Mouse (Mus musculus) liver, embryonic 11.5 days (tissue): ENCODE data around the gene Chpf. TPM values are rescaled to one million over a fixed set of nuclear protein-coding genes. Genes with fewer than 3 reads are reported as not detected.

Experiments
- ATAC-seq: fragments of 200-750 bp; cut with Nextera tagmentation; replicated peaks from 2 replicates; pipeline ENCODE4 v1.8.0; 2017; ENCODE audit warnings: moderate number of reproducible peaks, mild to moderate bottlenecking, moderate TSS enrichment, moderate library complexity; ENCODE audit not compliant: low FRiP score
- DNase-seq: peaks from one replicate; pipeline ENCODE4 v3.0.0-alpha.2; 2017; ENCODE audit warnings: low spot score
- H3K27ac ChIP-seq: fragments of 300-500 bp; sonication (generic); 2 replicates; pipeline ENCODE4 v1.5.1; 2014; ENCODE audit warnings: mild to moderate bottlenecking, low read depth, low read length, control low read depth
- H3K27me3 ChIP-seq: fragments of 300-500 bp; sonication (generic); replicated peaks from 2 replicates; pipeline ENCODE4 v1.6.1; 2014; ENCODE audit warnings: low read length, mixed read lengths; ENCODE audit not compliant: control insufficient read depth, insufficient read depth
- H3K36me3 ChIP-seq: fragments of 300-500 bp; sonication (generic); 2 replicates; pipeline ENCODE4 v1.6.1; 2014; ENCODE audit warnings: mild to moderate bottlenecking, low read length, moderate library complexity, mixed read lengths; ENCODE audit not compliant: control insufficient read depth, insufficient read depth
- H3K4me1 ChIP-seq: fragments of 300-500 bp; sonication (generic); replicated peaks from 2 replicates; pipeline ENCODE4 v1.6.1; 2014; ENCODE audit warnings: low read length, mixed read lengths; ENCODE audit not compliant: control insufficient read depth, insufficient read depth
- H3K4me2 ChIP-seq: fragments of 300-500 bp; sonication (generic); 2 replicates; pipeline ENCODE4 v1.6.1; 2014; ENCODE audit warnings: mild to moderate bottlenecking, control low read depth, moderate library complexity
- H3K4me3 ChIP-seq: fragments of 300-500 bp; sonication (generic); 2 replicates; pipeline ENCODE4 v1.5.1; 2014; ENCODE audit warnings: low read depth, low read length, control low read depth
- H3K9ac ChIP-seq: fragments of 300-500 bp; sonication (generic); 2 replicates; pipeline ENCODE4 v1.6.1; 2014; ENCODE audit warnings: low read depth, low read length, control low read depth
- H3K9me3 ChIP-seq: fragments of 300-500 bp; sonication (generic); 2 replicates; pipeline ENCODE4 v1.6.1; 2016; ENCODE audit warnings: low read length, inconsistent platforms, mixed read lengths; ENCODE audit not compliant: control insufficient read depth
- WGBS: fragments of 180-500 bp; shearing (Covaris S2); extraction: QIAGEN DNeasy Blood & Tissue Kit; methylation state at CpG from one replicate; pipeline ENCODE4 v1.1.7; 2014; 5-methylcytosine and 5-hydroxymethylcytosine counted together
- polyA plus RNA-seq: library from polyadenylated mRNA; unstranded; fragments of >200 nt; fragmentation: Nextera tagmentation; extraction: Ambion mirVana; gene quantifications from 2 replicates; pipeline ENCODE4 v1.2.1, GENCODE M21; 2014

Gene Chpf
- polyA plus RNA-seq, 1 experiment from 2014 or later = 17.9 TPM

- DNase-seq (no peak), ATAC-seq (no peak)
- Histone ChIP-seq H3K4me2 (no peak overlapping the region), H3K27ac (no peak overlapping the region), H3K9me3 (no peaks in the 10 kb centered on the region), H3K27me3 (peaks cover 21% of the 10 kb centered on the region), H3K9ac (no peak overlapping the region), H3K36me3 (peaks cover 2% of the 10 kb centered on the region; the same call in 1 of the 2 replicates), H3K4me1 (peaks cover 50% of the 10 kb centered on the region), H3K4me3 (no peak overlapping the region)
- WGBS = 50% methylated on average over 13 of the region's 13 CpGs
These were observed 35.7 kb downstream of the Chpf start for GRCm38 (mm10) chr1:75443247-75444024.

DNA sequence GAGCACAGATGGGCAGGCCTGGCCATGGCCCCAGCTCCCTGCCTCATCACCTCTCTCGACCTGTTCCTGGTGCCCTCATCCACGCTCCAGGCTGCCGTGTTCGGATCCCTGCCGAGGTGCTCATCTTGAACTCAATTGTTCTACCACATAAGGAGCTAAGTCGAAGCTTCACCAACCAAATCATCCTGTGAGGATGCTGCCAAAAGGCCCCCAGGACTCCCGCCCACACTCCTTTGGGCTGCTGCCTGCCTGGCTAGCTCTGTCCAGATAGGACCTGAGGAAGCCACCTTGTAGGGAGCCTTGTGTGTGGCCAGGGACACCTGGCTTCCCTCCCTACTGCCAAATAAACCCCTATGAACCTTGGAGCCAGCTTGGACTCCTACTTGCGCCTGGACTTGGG lies 36.3 kb downstream of the Chpf start:
- Histone ChIP-seq H3K36me3 (peaks cover 2% of the 10 kb centered on the region; the same call in 1 of the 2 replicates), H3K4me2 (no peak overlapping the region), H3K9ac (no peak overlapping the region), H3K4me3 (no peak overlapping the region), H3K27me3 (peaks cover 15% of the 10 kb centered on the region), H3K27ac (no peak overlapping the region), H3K9me3 (no peaks in the 10 kb centered on the region), H3K4me1 (peaks cover 44% of the 10 kb centered on the region)
- ATAC-seq (no peak), DNase-seq (no peak)
- WGBS = 70% methylated on average over 8 of the region's 8 CpGs

- DNase-seq (no peak), ATAC-seq (no peak)
- H3K27ac ChIP-seq = no peak overlapping the region
- peaks cover 9% of the 10 kb centered on the region; the same call in 1 of the 2 replicates for H3K27me3 ChIP-seq
- H3K36me3 ChIP-seq = peaks cover 2% of the 10 kb centered on the region; the same call in 1 of the 2 replicates
- no peak overlapping the region; the same call in 1 of the 2 replicates for H3K9ac ChIP-seq
- no peak overlapping the region for H3K4me3 ChIP-seq
- H3K4me2 ChIP-seq = no peak overlapping the region
- 84% methylated on average over 9 of the region's 9 CpGs for WGBS
- H3K9me3 ChIP-seq = no peaks in the 10 kb centered on the region
- peaks cover 43% of the 10 kb centered on the region for H3K4me1 ChIP-seq
These were observed 36.9 kb downstream of the Chpf start for GRCm38 (mm10) chr1:75442171-75442570.

GRCm38 (mm10) chr1:75441471-75441996 lies 37.6 kb downstream of the Chpf start:
- WGBS = 84% methylated on average over 15 of the region's 15 CpGs
- H3K4me3 ChIP-seq = no peak overlapping the region
- no peak overlapping the region for H3K4me2 ChIP-seq
- no peak for ATAC-seq
- no peak overlapping the region for H3K9ac ChIP-seq
- H3K27ac ChIP-seq = no peak overlapping the region
- peaks cover 2% of the 10 kb centered on the region; the same call in 1 of the 2 replicates for H3K36me3 ChIP-seq
- no peaks in the 10 kb centered on the region for H3K9me3 ChIP-seq
- H3K4me1 ChIP-seq = peaks cover 43% of the 10 kb centered on the region
- 0 out of 2 replicates have a peak, but pooled peaks cover 4% of the 10 kb centered on the region for H3K27me3 ChIP-seq
- DNase-seq = no peak

DNA sequence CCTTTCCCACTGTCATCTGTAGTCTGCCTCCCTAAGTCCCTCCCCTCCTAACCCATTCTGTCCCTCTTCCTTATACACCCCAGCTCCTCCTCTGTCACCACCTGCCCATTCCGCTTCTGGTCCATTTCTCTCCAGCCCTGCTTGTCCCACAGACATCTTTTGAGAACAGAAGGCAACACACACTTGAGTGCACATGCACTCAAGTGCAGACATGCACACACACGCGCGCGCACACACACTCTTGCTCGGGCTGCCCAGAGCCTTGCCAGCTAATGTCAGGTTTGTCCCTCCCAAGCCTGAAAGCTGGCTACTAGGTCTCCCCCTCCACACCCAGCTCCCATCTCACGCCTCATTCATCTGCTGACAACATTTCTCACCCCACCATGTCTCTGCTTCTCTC lies 38.4 kb downstream of the Chpf start:
- no peak for ATAC-seq

DNA sequence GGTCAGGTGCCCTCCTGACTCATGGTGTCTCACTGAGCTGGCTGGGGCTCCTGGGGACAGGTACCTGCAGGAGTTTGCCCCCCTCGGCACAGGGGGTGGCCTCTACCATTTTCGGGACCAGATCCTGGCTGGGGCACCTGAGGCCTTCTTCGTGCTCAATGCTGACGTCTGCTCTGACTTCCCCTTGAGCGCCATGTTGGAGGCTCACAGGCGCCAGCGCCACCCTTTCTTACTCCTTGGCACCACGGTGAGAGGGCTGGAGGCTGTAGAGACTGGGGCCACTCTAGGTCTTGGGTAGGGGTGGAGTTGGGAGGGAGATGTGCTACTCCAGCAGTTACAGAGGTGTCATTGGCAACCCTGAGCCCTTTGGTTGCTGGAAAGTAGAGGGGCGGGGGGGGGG lies 40.3 kb downstream of the Chpf start:
- no peak for ATAC-seq
- Histone ChIP-seq H3K36me3 (peaks cover 2% of the 10 kb centered on the region; the same call in 1 of the 2 replicates), H3K4me1 (peaks cover 21% of the 10 kb centered on the region), H3K4me3 (no peak overlapping the region), H3K27ac (no peak overlapping the region), H3K27me3 (no peaks in the 10 kb centered on the region), H3K9me3 (no peaks in the 10 kb centered on the region), H3K9ac (no peak overlapping the region), H3K4me2 (no peak overlapping the region)
- no peak for DNase-seq
- WGBS = 82% methylated on average over 8 of the region's 9 CpGs

More for the DNA sequence above, 38.4 kb downstream of the Chpf start:
- WGBS = 94% methylated on average over 7 of the region's 7 CpGs
- no peak overlapping the region for H3K4me3 ChIP-seq
- peaks cover 2% of the 10 kb centered on the region; the same call in 1 of the 2 replicates for H3K36me3 ChIP-seq
- no peak overlapping the region for H3K9ac ChIP-seq
- H3K9me3 ChIP-seq = no peaks in the 10 kb centered on the region
- H3K4me2 ChIP-seq = no peak overlapping the region
- DNase-seq = no peak
- peaks cover 39% of the 10 kb centered on the region for H3K4me1 ChIP-seq
- 0 out of 2 replicates have a peak, but pooled peaks cover 3% of the 10 kb centered on the region for H3K27me3 ChIP-seq
- H3K27ac ChIP-seq = no peak overlapping the region

DNA sequence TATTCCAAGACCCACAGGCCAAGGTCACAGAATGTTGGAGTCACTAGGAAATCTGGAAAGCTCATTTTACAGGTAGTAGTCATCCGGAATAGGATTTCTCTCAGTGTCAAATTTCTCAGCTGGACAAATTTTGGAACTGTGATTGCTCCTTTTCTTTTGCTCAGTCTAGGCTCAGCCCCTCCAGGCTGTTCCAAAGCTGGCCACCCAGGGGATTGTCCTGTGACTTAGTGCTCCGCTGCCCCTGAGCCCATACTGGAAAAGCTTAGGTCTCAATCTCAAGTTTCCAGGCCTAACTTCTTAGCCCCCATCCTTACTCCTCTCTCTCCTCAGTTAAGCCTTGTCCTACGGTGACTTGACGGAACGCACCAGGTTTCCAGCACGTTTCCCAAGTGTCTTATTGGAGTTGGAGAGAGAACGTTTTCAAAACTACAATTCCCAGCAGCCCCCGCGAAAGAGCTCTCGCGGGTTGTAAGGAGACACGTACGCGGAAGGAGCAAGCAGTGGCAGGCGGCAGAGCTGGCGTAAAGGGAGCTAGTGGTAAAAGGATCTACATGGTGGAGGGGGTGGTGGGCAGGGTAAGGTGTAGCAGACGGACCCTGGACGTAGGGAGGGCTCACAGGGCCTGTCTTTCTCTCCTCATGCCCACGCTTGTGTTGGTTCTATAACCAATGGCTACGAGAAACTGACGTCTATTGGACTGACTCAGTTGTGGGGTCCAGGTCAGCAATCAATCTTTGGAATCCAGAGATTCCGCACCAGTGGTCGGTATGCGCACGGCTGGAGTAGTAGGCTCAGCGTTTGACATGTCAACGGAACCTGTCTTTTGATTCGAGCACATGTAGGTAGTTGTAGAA lies 43.4 kb downstream of the Chpf start, which contains the start of gene Gmppa:
Gene Gmppa, plus strand, starts transcription at position 456 of the 854 bp plus-strand sequence.
- DNase-seq (peak; percentile 81), ATAC-seq (peak; percentile 77)
- WGBS = 7% methylated on average over 28 of the region's 28 CpGs
- Histone ChIP-seq H3K4me1 (peaks cover 15% of the 10 kb centered on the region), H3K9ac (peak within 1 kb of the TSS; percentile 78), H3K27ac (0 out of 2 replicates have a peak within 1 kb of the TSS, but pooled peaks have one; percentile 17), H3K4me2 (peak within 1 kb of the TSS; percentile 83), H3K27me3 (peaks cover 4% of the 10 kb centered on the region; the same call in 1 of the 2 replicates), H3K9me3 (no peaks in the 10 kb centered on the region), H3K4me3 (peak within 1 kb of the TSS; percentile 70), H3K36me3 (no peaks in the 10 kb centered on the region)

GRCm38 (mm10) chr1:75425796-75426471 lies 53.2 kb downstream of the Chpf start:
- peaks cover 20% of the 10 kb centered on the region; the same call in 1 of the 2 replicates for H3K4me1 ChIP-seq
- H3K27me3 ChIP-seq = peaks cover 56% of the 10 kb centered on the region
- no peak overlapping the region for H3K27ac ChIP-seq
- no peaks in the 10 kb centered on the region for H3K36me3 ChIP-seq
- WGBS = 17% methylated on average over 10 of the region's 10 CpGs
- no peak overlapping the region for H3K9ac ChIP-seq
- H3K4me3 ChIP-seq = no peak overlapping the region
- no peak overlapping the region for H3K4me2 ChIP-seq
- H3K9me3 ChIP-seq = no peaks in the 10 kb centered on the region
- DNase-seq = peak; percentile 60
- no peak for ATAC-seq
